Mouse (Mus musculus): ENCODE results near the gene Rpl23.

DNA sequence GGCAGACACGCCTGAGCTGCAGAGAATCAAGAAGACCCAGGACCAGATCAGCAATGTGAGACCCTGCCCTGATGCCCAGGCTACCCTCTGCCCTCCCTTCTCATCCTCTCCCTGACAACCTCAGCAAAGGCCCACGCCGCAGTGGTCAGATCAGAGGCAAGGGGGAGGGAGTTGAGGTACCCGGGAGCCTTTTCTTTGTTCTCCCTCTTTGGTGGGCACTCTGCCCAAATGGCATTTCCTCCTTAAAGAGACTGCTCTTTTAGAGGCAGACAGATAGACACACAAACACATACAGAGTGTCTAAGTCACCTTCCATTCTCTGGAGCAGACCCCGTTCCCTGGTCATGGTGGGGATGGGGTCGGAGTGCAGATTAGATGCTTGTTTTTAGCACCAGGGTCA, 42.7 kb upstream of the Rpl23 start:
- no peak for TF ChIP-seq POLR2A (IDR thresholded peaks at IDR 0.05; ENCODE audit: borderline replicate concordance, low read depth, low read length)
- no peak for TF ChIP-seq CTCF (IDR thresholded peaks at IDR 0.05; ENCODE audit: low read depth, low read length)

Data from bone marrow macrophage, adult 2 months (primary cell).